Mouse (Mus musculus): ENCODE results near the gene Ndufc1. TPM values are rescaled to one million over a fixed set of nuclear protein-coding genes. Genes with fewer than 3 reads are reported as not detected.
A peak's percentile ranks its signal among the peaks of the same experiment; 100 is the strongest.
"Not testable (repeated sequence)": the region's sequence is repeated elsewhere in the genome, so short reads cannot be mapped to it uniquely, and the experiment has no call there.

The Ndufc1 gene
- total and polyA plus RNA-seq, 2 experiments from 2014 or later, result 31.5 to 994 TPM

DNA sequence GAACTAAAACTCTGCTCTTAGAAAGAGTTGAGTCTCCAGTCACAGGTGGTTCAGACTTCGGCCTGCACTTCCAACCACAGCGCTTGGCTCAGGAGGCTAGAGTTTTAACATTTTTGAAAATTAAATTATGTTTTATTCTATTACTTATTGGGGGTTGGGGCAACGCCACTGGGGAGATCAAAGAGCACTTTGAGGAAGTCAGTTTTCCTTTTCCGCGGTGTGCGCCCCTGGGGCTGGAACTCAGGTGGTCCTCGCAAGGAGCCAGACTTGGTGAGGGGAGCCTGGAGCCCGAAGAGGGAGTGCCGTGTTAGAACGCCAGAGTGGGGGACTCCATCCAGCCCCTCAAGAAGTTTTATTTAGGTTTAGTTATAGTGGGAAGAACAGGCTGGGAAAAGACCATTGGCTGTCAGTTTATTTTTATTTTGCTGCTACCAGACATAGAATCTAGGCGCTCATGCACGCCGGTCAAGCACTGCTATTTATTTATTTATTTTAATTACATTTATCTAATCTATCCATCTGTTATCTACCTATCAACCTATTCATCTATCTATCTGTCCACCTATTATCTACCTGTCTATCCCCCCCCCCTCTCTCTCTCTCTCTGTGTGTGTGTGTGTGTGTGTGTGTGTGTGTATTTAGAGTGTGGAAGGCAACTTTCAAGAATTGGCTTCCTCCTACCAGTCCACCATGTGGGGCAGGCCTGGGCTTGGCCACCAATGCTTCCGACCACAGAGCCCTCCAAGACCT, 49.1 kb downstream of the Ndufc1 start:
- Histone ChIP-seq H3K4me3 (ENCODE audit: low read depth, low read length) (peak overlapping the region; percentile 48; the same call in 1 of the 2 replicates), H3K4me2 (ENCODE audit: low read depth, low read length, poor library complexity, severe bottlenecking) (no peak overlapping the region), H3K27me3 (ENCODE audit: insufficient read depth, low read length) (peaks cover 5% of the 10 kb centered on the region; the same call in 1 of the 2 replicates), H3K4me1 (ENCODE audit: insufficient read depth, low read length) (0 out of 2 replicates have a peak, but pooled peaks cover 5% of the 10 kb centered on the region), H3K9me3 (ENCODE audit: low read length) (no peaks in the 10 kb centered on the region), H3K36me3 (ENCODE audit: insufficient read depth, low read length) (no peaks in the 10 kb centered on the region), H3K27ac (ENCODE audit: low read depth, low read length) (no peak overlapping the region), H3K9ac (replicated peaks; ENCODE audit: low read length, poor library complexity, severe bottlenecking) (no peak overlapping the region)
- TF ChIP-seq CTCF (IDR thresholded peaks at IDR 0.05), result no peak
- ATAC-seq (ENCODE audit: low FRiP score) (no peak), DNase-seq (ENCODE audit: low spot score) (no peak)
- 34% methylated on average over 14 of the region's 14 CpGs for WGBS

GRCm38 (mm10) chr3:51358660-51359557, 49.9 kb downstream of the Ndufc1 start:
- Histone ChIP-seq H3K27me3 (ENCODE audit: insufficient read depth, low read length) (peaks cover 5% of the 10 kb centered on the region; the same call in 1 of the 2 replicates), H3K36me3 (ENCODE audit: insufficient read depth, low read length) (no peaks in the 10 kb centered on the region), H3K27ac (ENCODE audit: low read depth, low read length) (no peak overlapping the region), H3K4me1 (ENCODE audit: insufficient read depth, low read length) (0 out of 2 replicates have a peak, but pooled peaks cover 5% of the 10 kb centered on the region), H3K4me2 (ENCODE audit: low read depth, low read length, poor library complexity, severe bottlenecking) (peak overlapping the region; percentile 75), H3K9ac (replicated peaks; ENCODE audit: low read length, poor library complexity, severe bottlenecking) (peak overlapping the region; percentile 57), H3K4me3 (ENCODE audit: low read depth, low read length) (peak overlapping the region; percentile 48), H3K9me3 (ENCODE audit: low read length) (no peaks in the 10 kb centered on the region)
- WGBS, result under 1% methylated on average over 50 of the region's 50 CpGs
- TF ChIP-seq CTCF (IDR thresholded peaks at IDR 0.05), result no peak
- peak; percentile 63 for DNase-seq (ENCODE audit: low spot score)
- ATAC-seq (ENCODE audit: low FRiP score), result peak; percentile 59

DNA sequence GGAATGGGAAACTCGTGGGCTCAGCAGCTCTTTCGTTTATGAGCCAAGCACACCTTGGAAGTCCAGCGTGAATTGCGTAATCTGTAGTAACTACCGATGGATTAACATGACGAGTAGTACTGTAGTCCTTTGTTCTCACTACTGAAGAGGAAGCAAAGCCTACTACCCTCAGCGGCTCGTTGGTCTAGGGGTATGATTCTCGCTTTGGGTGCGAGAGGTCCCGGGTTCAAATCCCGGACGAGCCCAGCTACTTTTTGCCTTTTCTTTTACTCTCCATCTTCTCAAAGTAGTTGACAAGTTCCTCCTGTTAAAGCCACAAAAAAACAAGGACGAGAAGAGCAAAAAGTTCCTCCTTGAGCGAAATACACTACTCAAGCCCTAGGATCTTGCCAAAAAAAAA, 50.6 kb downstream of the Ndufc1 start:
- H3K36me3 ChIP-seq (ENCODE audit: insufficient read depth, low read length), result no peaks in the 10 kb centered on the region
- no peak for ATAC-seq (ENCODE audit: low FRiP score)
- peak overlapping the region; percentile 48 for H3K4me3 ChIP-seq (ENCODE audit: low read depth, low read length)
- H3K27me3 ChIP-seq (ENCODE audit: insufficient read depth, low read length), result peaks cover 5% of the 10 kb centered on the region; the same call in 1 of the 2 replicates
- H3K4me2 ChIP-seq (ENCODE audit: low read depth, low read length, poor library complexity, severe bottlenecking), result peak overlapping the region; percentile 75
- H3K9me3 ChIP-seq (ENCODE audit: low read length), result no peaks in the 10 kb centered on the region
- no peak for TF ChIP-seq CTCF (IDR thresholded peaks at IDR 0.05)
- H3K4me1 ChIP-seq (ENCODE audit: insufficient read depth, low read length), result 0 out of 2 replicates have a peak, but pooled peaks cover 5% of the 10 kb centered on the region
- no peak overlapping the region for H3K9ac ChIP-seq (replicated peaks; ENCODE audit: low read length, poor library complexity, severe bottlenecking)
- no peak overlapping the region for H3K27ac ChIP-seq (ENCODE audit: low read depth, low read length)
- WGBS, result 3% methylated on average over 15 of the region's 15 CpGs
- peak; percentile 61 for DNase-seq (ENCODE audit: low spot score)

DNA sequence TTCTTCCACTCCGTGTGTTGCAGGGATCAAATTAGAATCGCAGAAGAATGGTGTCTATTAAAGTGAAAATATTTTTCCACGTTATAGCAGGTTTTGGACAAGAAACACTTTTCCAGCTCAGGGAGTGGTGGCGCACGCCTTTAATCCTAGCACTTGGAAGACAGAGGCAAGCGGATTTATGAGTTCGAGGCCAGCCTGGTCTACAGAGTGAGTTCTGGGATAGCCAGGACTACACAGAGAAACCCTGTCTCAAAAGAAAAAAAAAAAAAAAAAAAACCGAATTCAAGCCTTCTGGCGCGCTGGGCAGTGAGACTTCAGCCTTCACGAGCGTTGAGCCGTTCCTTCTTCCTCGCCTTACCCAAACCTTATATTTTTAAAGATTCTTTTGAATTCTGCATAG, 51.2 kb downstream of the Ndufc1 start:
- WGBS, result 13% methylated on average over 14 of the region's 14 CpGs
- Histone ChIP-seq H3K4me1 (ENCODE audit: insufficient read depth, low read length) (0 out of 2 replicates have a peak, but pooled peaks cover 5% of the 10 kb centered on the region), H3K27me3 (ENCODE audit: insufficient read depth, low read length) (peaks cover 5% of the 10 kb centered on the region; the same call in 1 of the 2 replicates), H3K36me3 (ENCODE audit: insufficient read depth, low read length) (no peaks in the 10 kb centered on the region), H3K9me3 (ENCODE audit: low read length) (no peaks in the 10 kb centered on the region), H3K4me3 (ENCODE audit: low read depth, low read length) (peak overlapping the region; percentile 48), H3K9ac (replicated peaks; ENCODE audit: low read length, poor library complexity, severe bottlenecking) (no peak overlapping the region), H3K4me2 (ENCODE audit: low read depth, low read length, poor library complexity, severe bottlenecking) (peak overlapping the region; percentile 75; the same call in 1 of the 2 replicates), H3K27ac (ENCODE audit: low read depth, low read length) (no peak overlapping the region)
- ATAC-seq (ENCODE audit: low FRiP score) (no peak), DNase-seq (ENCODE audit: low spot score) (peak; percentile 35)
- no peak for TF ChIP-seq CTCF (IDR thresholded peaks at IDR 0.05)

- Histone ChIP-seq H3K27ac (ENCODE audit: low read depth, low read length) (no peak overlapping the region), H3K4me2 (ENCODE audit: low read depth, low read length, poor library complexity, severe bottlenecking) (no peak overlapping the region), H3K4me1 (ENCODE audit: insufficient read depth, low read length) (0 out of 2 replicates have a peak, but pooled peaks cover 5% of the 10 kb centered on the region), H3K36me3 (ENCODE audit: insufficient read depth, low read length) (no peaks in the 10 kb centered on the region), H3K9ac (replicated peaks; ENCODE audit: low read length, poor library complexity, severe bottlenecking) (no peak overlapping the region), H3K4me3 (ENCODE audit: low read depth, low read length) (no peak overlapping the region), H3K27me3 (ENCODE audit: insufficient read depth, low read length) (peaks cover 5% of the 10 kb centered on the region; the same call in 1 of the 2 replicates), H3K9me3 (ENCODE audit: low read length) (no peaks in the 10 kb centered on the region)
- no peak for TF ChIP-seq CTCF (IDR thresholded peaks at IDR 0.05)
- DNase-seq (ENCODE audit: low spot score) (no peak), ATAC-seq (ENCODE audit: low FRiP score) (no peak)
- 52% methylated on average over 5 of the region's 5 CpGs for WGBS
These were observed 51.7 kb downstream of the Ndufc1 start for GRCm38 (mm10) chr3:51357078-51357477.

DNA sequence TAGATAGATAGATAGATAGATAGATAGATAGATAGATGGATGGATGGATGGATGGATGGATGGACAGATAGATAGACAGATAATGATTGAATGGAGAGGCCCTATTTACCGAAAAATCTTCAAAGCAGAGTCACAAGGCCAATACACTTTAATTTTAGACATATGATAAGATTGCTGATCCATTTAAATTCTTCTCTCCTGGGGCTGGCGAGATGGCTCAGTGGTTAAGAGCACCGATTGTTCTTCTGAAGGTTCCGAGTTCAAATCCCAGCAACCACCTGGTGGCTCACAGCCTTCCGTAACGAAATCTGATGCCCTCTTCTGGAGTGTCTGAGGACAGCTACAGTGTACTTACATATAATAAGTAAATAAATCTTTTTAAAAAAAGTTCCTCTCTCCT, 53.8 kb downstream of the Ndufc1 start:
- not testable (repeated sequence) for H3K27me3 ChIP-seq (ENCODE audit: insufficient read depth, low read length); H3K4me2 ChIP-seq (ENCODE audit: low read depth, low read length, poor library complexity, severe bottlenecking); ATAC-seq (ENCODE audit: low FRiP score); H3K9me3 ChIP-seq (ENCODE audit: low read length); H3K27ac ChIP-seq (ENCODE audit: low read depth, low read length); H3K4me1 ChIP-seq (ENCODE audit: insufficient read depth, low read length); DNase-seq (ENCODE audit: low spot score); H3K36me3 ChIP-seq (ENCODE audit: insufficient read depth, low read length); H3K4me3 ChIP-seq (ENCODE audit: low read depth, low read length); H3K9ac ChIP-seq (replicated peaks; ENCODE audit: low read length, poor library complexity, severe bottlenecking)
- 86% methylated on average over 6 of the region's 6 CpGs for WGBS

Other genes with a start within 250 kb of the Ndufc1 start
- gene Noct, start 184.5 kb downstream of the Ndufc1 start, total RNA-seq (2014; rRNA removed), result 50.0 and 51.7 TPM in 2 replicates
- 36.1 and 36.7 TPM in 2 replicates for gene Noct, start 184.5 kb downstream of the Ndufc1 start, polyA plus RNA-seq (2015; fragmentation: Nextera tagmentation; extraction: Ambion mirVana)
- 38.7 and 45.6 TPM in 2 replicates for gene Elf2, start 68.3 kb downstream of the Ndufc1 start, total RNA-seq (2014; rRNA removed)
- gene Elf2, start 68.3 kb downstream of the Ndufc1 start, polyA plus RNA-seq (2015; fragmentation: Nextera tagmentation; extraction: Ambion mirVana), result 22.2 and 26.1 TPM in 2 replicates
- 0.49 TPM in 1 of 2 replicates, not detected in the other for gene Mgarp, start 12.2 kb downstream of the Ndufc1 start, total RNA-seq (2014; rRNA removed)
- gene Mgarp, start 12.2 kb downstream of the Ndufc1 start, polyA plus RNA-seq (2015; fragmentation: Nextera tagmentation; extraction: Ambion mirVana), result 0.40 and 0.49 TPM in 2 replicates
- 19.5 and 33.8 TPM in 2 replicates for gene Naa15, start 6.2 kb upstream of the Ndufc1 start, total RNA-seq (2014; rRNA removed)
- 26.4 and 29.7 TPM in 2 replicates for gene Naa15, start 6.2 kb upstream of the Ndufc1 start, polyA plus RNA-seq (2015; fragmentation: Nextera tagmentation; extraction: Ambion mirVana)
- gene Rab33b, start 74.9 kb upstream of the Ndufc1 start, total RNA-seq (2014; rRNA removed), result 24.2 and 28.6 TPM in 2 replicates
- 29.5 and 30.9 TPM in 2 replicates for gene Rab33b, start 74.9 kb upstream of the Ndufc1 start, polyA plus RNA-seq (2015; fragmentation: Nextera tagmentation; extraction: Ambion mirVana)
- 11.7 and 16.1 TPM in 2 replicates for gene Setd7, start 151.9 kb upstream of the Ndufc1 start, total RNA-seq (2014; rRNA removed)
- gene Setd7, start 151.9 kb upstream of the Ndufc1 start, polyA plus RNA-seq (2015; fragmentation: Nextera tagmentation; extraction: Ambion mirVana), result 1.1 and 2.7 TPM in 2 replicates

Data from midbrain, postnatal 0 days (tissue).